Mouse (Mus musculus): ENCODE results near the gene Oxsr1. TPM values are rescaled to one million over a fixed set of nuclear protein-coding genes. Genes with fewer than 3 reads are reported as not detected.
A peak's percentile ranks its signal among the peaks of the same experiment; 100 is the strongest.

The Oxsr1 gene
- polyA plus RNA-seq, 1 experiment from 2014 or later, result 14.4 TPM

DNA sequence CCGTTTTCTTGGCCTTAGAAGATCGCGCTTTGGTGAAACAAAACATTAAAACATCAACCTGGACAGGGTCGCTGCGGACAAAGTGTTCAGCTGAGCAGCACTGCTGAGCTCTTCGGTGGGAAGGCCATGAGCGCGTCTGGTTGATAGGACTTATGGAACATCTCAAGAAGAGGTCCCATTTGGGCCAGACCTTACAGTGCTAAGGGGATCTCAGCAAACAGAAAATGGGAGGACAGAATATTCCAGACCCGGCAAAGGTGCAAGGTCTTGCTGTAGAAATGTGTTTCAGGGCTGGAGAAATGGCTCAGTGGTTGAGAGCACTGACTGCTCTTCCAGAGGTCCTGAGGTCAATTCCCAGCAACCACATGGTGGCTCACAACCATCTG lies 1.0 kb upstream of the Oxsr1 start:
- Histone ChIP-seq H3K27ac (ENCODE audit: low read depth) (peak overlapping the region; percentile 91), H3K9ac (peak overlapping the region; percentile 61), H3K9me3 (ENCODE audit: low read depth, low read length) (no peaks in the 10 kb centered on the region), H3K4me3 (ENCODE audit: low read depth, low read length) (peak overlapping the region; percentile 91), H3K4me2 (peak overlapping the region; percentile 96), H3K4me1 (ENCODE audit: insufficient read depth) (no peaks in the 10 kb centered on the region), H3K27me3 (ENCODE audit: insufficient read depth, low read length) (no peaks in the 10 kb centered on the region), H3K36me3 (ENCODE audit: insufficient read depth) (no peaks in the 10 kb centered on the region)
- ATAC-seq (ENCODE audit: insufficient read depth) (no peak), DNase-seq (peak; percentile 26)
- WGBS, result 3% methylated on average over 9 of the region's 9 CpGs
- TF ChIP-seq CTCF (IDR thresholded peaks at IDR 0.05; ENCODE audit: low read depth), result no peak

DNA sequence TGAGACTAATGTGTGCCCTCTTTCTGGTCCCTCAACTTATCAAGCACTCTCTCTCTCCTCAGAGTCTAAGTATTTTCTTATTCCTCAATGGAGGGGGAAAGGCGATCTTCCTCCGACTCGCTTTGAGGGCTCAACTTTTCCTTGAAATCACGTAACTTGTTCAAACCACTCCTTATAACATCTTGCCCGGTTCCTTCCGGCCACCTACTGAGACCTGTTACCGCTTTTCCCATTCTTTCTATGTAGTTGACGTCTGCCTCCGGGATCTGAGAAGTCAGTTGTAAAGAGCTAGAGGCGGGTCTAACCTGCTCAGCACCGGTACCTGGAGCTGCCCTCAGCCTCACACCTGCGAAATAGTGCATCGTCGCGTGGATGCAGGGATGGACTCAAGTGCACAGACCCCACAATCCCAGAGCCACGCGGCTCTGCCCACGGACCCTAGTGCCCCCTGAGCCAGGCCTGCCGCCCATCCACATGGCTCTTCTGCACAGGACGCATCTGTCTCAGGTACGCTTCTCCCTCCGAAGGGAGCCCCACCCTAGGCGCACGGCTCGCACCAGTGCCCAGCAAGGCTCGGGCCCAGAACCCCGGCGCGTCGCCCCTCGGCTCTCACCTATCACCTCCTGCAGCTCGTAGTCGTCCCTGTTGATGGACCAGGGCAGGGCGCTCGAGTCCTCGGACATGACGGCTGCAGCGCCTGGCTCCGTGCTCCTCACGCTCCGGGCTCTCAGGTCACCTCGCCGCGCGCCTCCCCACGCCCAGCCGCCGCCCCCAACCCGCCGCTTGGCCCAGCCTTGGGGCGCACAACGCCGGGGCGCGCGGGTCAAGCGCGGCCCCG lies 616 bp downstream of the Oxsr1 start:
- Histone ChIP-seq H3K4me2 (peak overlapping the region; percentile 96), H3K36me3 (ENCODE audit: insufficient read depth) (no peaks in the 10 kb centered on the region), H3K9me3 (ENCODE audit: low read depth, low read length) (no peaks in the 10 kb centered on the region), H3K4me3 (ENCODE audit: low read depth, low read length) (peak overlapping the region; percentile 91), H3K27ac (ENCODE audit: low read depth) (peak overlapping the region; percentile 91), H3K9ac (peak overlapping the region; percentile 83), H3K4me1 (ENCODE audit: insufficient read depth) (no peaks in the 10 kb centered on the region), H3K27me3 (ENCODE audit: insufficient read depth, low read length) (no peaks in the 10 kb centered on the region)
- DNase-seq (peak; percentile 24), ATAC-seq (ENCODE audit: insufficient read depth) (peak; percentile 47)
- TF ChIP-seq CTCF (IDR thresholded peaks at IDR 0.05; ENCODE audit: low read depth), result no peak
- WGBS, result under 1% methylated on average over 57 of the region's 59 CpGs

DNA sequence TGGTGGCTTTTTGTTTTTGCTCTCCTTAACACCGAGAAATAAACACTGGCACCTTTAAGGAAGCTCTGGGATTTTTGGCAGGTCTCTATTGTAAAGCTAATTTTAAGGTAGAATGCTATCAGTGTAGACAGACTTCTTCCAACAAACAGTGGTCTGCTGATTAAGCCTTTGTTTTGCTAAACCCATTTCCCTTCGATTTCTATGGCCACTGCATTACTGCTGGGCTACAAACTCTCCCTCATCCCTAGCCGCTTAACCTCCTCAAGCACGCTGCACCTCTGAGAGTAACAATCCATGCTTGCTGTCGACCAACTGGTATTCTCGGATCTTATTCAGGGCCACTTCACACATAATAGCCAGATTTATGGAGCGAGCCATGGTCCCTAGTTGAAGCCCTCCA lies 1.3 kb downstream of the Oxsr1 start:
- peak overlapping the region; percentile 96 for H3K4me2 ChIP-seq
- no peaks in the 10 kb centered on the region for H3K27me3 ChIP-seq (ENCODE audit: insufficient read depth, low read length)
- H3K4me1 ChIP-seq (ENCODE audit: insufficient read depth), result no peaks in the 10 kb centered on the region
- H3K36me3 ChIP-seq (ENCODE audit: insufficient read depth), result no peaks in the 10 kb centered on the region
- 0 out of 2 replicates have a peak overlapping the region, but pooled peaks have one; percentile 3 for H3K27ac ChIP-seq (ENCODE audit: low read depth)
- peak overlapping the region; percentile 83 for H3K9ac ChIP-seq
- H3K4me3 ChIP-seq (ENCODE audit: low read depth, low read length), result peak overlapping the region; percentile 91
- no peak for ATAC-seq (ENCODE audit: insufficient read depth)
- 13% methylated on average over 7 of the region's 7 CpGs for WGBS
- H3K9me3 ChIP-seq (ENCODE audit: low read depth, low read length), result no peaks in the 10 kb centered on the region
- DNase-seq, result no peak
- TF ChIP-seq CTCF (IDR thresholded peaks at IDR 0.05; ENCODE audit: low read depth), result no peak

DNA sequence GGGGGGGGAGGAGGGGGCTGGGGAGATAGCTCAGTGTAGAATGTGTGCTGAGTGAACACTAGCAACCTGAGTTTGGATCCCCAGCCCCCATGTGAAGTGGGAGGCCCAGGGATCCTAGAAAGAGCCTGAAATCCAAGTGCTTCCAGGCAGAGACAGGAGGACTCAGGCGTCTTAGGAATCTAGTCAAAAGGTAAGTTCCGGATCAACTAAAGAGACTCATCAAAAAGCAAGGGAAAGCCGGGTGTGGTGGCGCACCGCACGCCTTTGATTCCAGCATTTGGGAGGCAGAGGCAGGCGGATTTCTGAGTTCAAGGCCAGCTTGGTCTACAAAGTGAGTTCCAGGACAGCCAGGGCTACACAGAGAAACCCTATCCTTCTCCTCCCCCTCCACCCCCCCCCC lies 1.8 kb downstream of the Oxsr1 start:
- Histone ChIP-seq H3K4me3 (ENCODE audit: low read depth, low read length) (no peak overlapping the region; the same call in 1 of the 2 replicates), H3K4me2 (peak overlapping the region; percentile 96), H3K36me3 (ENCODE audit: insufficient read depth) (no peaks in the 10 kb centered on the region), H3K4me1 (ENCODE audit: insufficient read depth) (no peaks in the 10 kb centered on the region), H3K27ac (ENCODE audit: low read depth) (no peak overlapping the region), H3K27me3 (ENCODE audit: insufficient read depth, low read length) (no peaks in the 10 kb centered on the region), H3K9ac (no peak overlapping the region), H3K9me3 (ENCODE audit: low read depth, low read length) (no peaks in the 10 kb centered on the region)
- 77% methylated on average over 7 of the region's 7 CpGs for WGBS
- no peak for TF ChIP-seq CTCF (IDR thresholded peaks at IDR 0.05; ENCODE audit: low read depth)
- no peak for DNase-seq
- no peak for ATAC-seq (ENCODE audit: insufficient read depth)

DNA sequence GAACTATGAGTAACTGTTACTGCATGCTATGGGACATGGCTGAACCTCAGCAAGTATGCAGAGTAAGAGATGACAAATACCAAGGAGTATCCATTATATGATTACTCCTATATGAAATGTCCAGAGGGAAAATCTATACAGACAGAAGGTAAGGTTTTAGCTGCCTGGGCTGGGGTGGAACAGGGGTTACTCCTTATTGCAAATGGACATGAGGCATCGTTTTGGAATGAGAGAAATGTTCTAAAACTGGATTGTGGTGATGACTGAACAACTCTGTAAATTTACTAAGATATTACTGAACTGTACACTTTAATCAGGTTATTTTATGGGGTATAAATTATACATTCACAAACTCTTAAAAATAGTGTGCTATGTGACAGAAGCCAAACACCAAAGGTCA lies 3.3 kb downstream of the Oxsr1 start:
- WGBS, result 86% methylated on average over 1 of the region's 1 CpGs
- no peak for TF ChIP-seq CTCF (IDR thresholded peaks at IDR 0.05; ENCODE audit: low read depth)
- no peaks in the 10 kb centered on the region for H3K27me3 ChIP-seq (ENCODE audit: insufficient read depth, low read length)
- H3K9ac ChIP-seq, result no peak overlapping the region
- ATAC-seq (ENCODE audit: insufficient read depth) (no peak), DNase-seq (no peak)
- no peak overlapping the region for H3K4me2 ChIP-seq
- H3K27ac ChIP-seq (ENCODE audit: low read depth), result no peak overlapping the region
- H3K9me3 ChIP-seq (ENCODE audit: low read depth, low read length), result no peaks in the 10 kb centered on the region
- H3K4me1 ChIP-seq (ENCODE audit: insufficient read depth), result no peaks in the 10 kb centered on the region
- H3K36me3 ChIP-seq (ENCODE audit: insufficient read depth), result no peaks in the 10 kb centered on the region
- no peak overlapping the region for H3K4me3 ChIP-seq (ENCODE audit: low read depth, low read length)

DNA sequence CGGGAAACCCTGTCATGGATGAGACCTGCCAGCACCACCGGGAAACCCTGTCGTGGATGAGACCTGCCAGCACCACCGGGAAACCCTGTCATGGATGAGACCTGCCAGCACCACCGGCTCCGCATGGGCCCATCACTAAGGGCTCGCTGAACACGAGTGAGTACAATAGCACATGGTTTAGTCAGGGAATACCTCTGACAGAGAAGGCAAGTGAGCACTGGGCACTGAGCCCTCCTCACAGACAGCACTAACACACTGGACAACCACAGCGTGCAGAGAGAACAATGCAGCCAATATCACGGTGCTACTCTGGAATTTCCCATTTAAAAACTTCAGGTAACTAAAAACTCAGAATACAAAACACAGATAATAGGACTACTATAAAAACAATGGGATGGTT lies 9.1 kb downstream of the Oxsr1 start:
- Histone ChIP-seq H3K36me3 (ENCODE audit: insufficient read depth) (no peaks in the 10 kb centered on the region), H3K27me3 (ENCODE audit: insufficient read depth, low read length) (no peaks in the 10 kb centered on the region), H3K9me3 (ENCODE audit: low read depth, low read length) (no peaks in the 10 kb centered on the region), H3K4me2 (no peak overlapping the region), H3K4me3 (ENCODE audit: low read depth, low read length) (no peak overlapping the region), H3K27ac (ENCODE audit: low read depth) (no peak overlapping the region), H3K9ac (no peak overlapping the region), H3K4me1 (ENCODE audit: insufficient read depth) (no peaks in the 10 kb centered on the region)
- 86% methylated on average over 10 of the region's 10 CpGs for WGBS
- ATAC-seq (ENCODE audit: insufficient read depth) (no peak), DNase-seq (no peak)
- no peak for TF ChIP-seq CTCF (IDR thresholded peaks at IDR 0.05; ENCODE audit: low read depth)

DNA sequence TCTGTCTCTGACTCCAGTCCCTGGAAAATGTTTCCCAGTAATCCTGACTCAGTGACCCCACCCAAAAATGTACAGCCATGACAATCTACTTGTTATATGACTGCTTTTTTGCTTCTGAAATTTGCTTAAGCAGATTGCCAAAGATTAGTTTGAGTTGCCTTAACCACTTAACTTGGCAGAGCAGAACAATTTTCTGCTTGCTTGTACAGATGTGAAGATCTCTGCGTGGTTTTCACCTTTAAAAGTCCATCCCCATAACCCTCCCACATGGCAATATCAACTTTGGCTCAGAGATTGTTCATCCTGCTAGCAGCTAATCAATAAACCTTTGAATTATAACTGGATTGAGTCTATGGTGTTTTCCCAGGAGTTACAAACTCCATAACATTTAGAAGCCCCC lies 13.2 kb downstream of the Oxsr1 start:
- no peak for TF ChIP-seq CTCF (IDR thresholded peaks at IDR 0.05; ENCODE audit: low read depth)
- Histone ChIP-seq H3K4me1 (ENCODE audit: insufficient read depth) (no peaks in the 10 kb centered on the region), H3K4me2 (no peak overlapping the region), H3K9me3 (ENCODE audit: low read depth, low read length) (no peaks in the 10 kb centered on the region), H3K9ac (no peak overlapping the region), H3K36me3 (ENCODE audit: insufficient read depth) (no peaks in the 10 kb centered on the region), H3K27me3 (ENCODE audit: insufficient read depth, low read length) (no peaks in the 10 kb centered on the region), H3K4me3 (ENCODE audit: low read depth, low read length) (no peak overlapping the region), H3K27ac (ENCODE audit: low read depth) (no peak overlapping the region)
- WGBS, result 74% methylated on average over 1 of the region's 1 CpGs
- DNase-seq (no peak), ATAC-seq (ENCODE audit: insufficient read depth) (no peak)

All from lung, embryonic 14.5 days (tissue).